Mouse (Mus musculus): Measurements from ENCODE around the gene Gtf2a1. TPM values are rescaled to one million over a fixed set of nuclear protein-coding genes. Genes with fewer than 3 reads are reported as not detected.

The Gtf2a1 gene
- polyA plus RNA-seq, 1 experiment from 2014 or later, result 45.5 TPM

GRCm38 (mm10) chr12:91523626-91524025 lies 66.7 kb downstream of the Gtf2a1 start:
- Histone ChIP-seq H3K27me3 (replicated peaks) (no peaks in the 10 kb centered on the region), H3K36me3 (no peaks in the 10 kb centered on the region), H3K4me1 (replicated peaks) (no peaks in the 10 kb centered on the region), H3K4me2 (no peak overlapping the region), H3K4me3 (no peak overlapping the region), H3K9me3 (replicated peaks) (no peaks in the 10 kb centered on the region; the same call in 1 of the 2 replicates), H3K9ac (no peak overlapping the region), H3K27ac (ENCODE audit: poor library complexity, severe bottlenecking) (no peak overlapping the region)
- WGBS, result 60% methylated on average over 3 of the region's 3 CpGs
- no peak for ATAC-seq (ENCODE audit: insufficient number of reproducible peaks, low FRiP score)

- Histone ChIP-seq H3K4me2 (no peak overlapping the region), H3K9me3 (replicated peaks) (no peaks in the 10 kb centered on the region; the same call in 1 of the 2 replicates), H3K27ac (ENCODE audit: poor library complexity, severe bottlenecking) (no peak overlapping the region), H3K4me3 (no peak overlapping the region), H3K9ac (no peak overlapping the region), H3K36me3 (no peaks in the 10 kb centered on the region), H3K27me3 (replicated peaks) (no peaks in the 10 kb centered on the region), H3K4me1 (replicated peaks) (no peaks in the 10 kb centered on the region)
- ATAC-seq (ENCODE audit: insufficient number of reproducible peaks, low FRiP score), result no peak
- 66% methylated on average over 3 of the region's 3 CpGs for WGBS
These were observed 72.5 kb downstream of the Gtf2a1 start for GRCm38 (mm10) chr12:91517808-91518207.

- no peaks in the 10 kb centered on the region for H3K9me3 ChIP-seq (replicated peaks)
- ATAC-seq (ENCODE audit: insufficient number of reproducible peaks, low FRiP score), result no peak
- 74% methylated on average over 6 of the region's 6 CpGs for WGBS
These were observed 76.3 kb downstream of the Gtf2a1 start for GRCm38 (mm10) chr12:91513980-91514379.

GRCm38 (mm10) chr12:91511766-91512165 lies 78.5 kb downstream of the Gtf2a1 start:
- no peak for ATAC-seq (ENCODE audit: insufficient number of reproducible peaks, low FRiP score)
- no peaks in the 10 kb centered on the region for H3K36me3 ChIP-seq
- no peaks in the 10 kb centered on the region for H3K27me3 ChIP-seq (replicated peaks)
- H3K4me1 ChIP-seq (replicated peaks), result no peaks in the 10 kb centered on the region
- H3K9ac ChIP-seq, result no peak overlapping the region
- no peak overlapping the region for H3K27ac ChIP-seq (ENCODE audit: poor library complexity, severe bottlenecking)
- no peak overlapping the region for H3K4me3 ChIP-seq
- no peak overlapping the region for H3K4me2 ChIP-seq
- 73% methylated on average over 3 of the region's 3 CpGs for WGBS
- no peaks in the 10 kb centered on the region for H3K9me3 ChIP-seq (replicated peaks)

More at GRCm38 (mm10) chr12:91513980-91514379, 76.3 kb downstream of the Gtf2a1 start:
- H3K27ac ChIP-seq (ENCODE audit: poor library complexity, severe bottlenecking), result no peak overlapping the region
- no peaks in the 10 kb centered on the region for H3K4me1 ChIP-seq (replicated peaks)
- no peaks in the 10 kb centered on the region for H3K27me3 ChIP-seq (replicated peaks)
- H3K36me3 ChIP-seq, result no peaks in the 10 kb centered on the region
- no peak overlapping the region for H3K9ac ChIP-seq
- no peak overlapping the region for H3K4me2 ChIP-seq
- no peak overlapping the region for H3K4me3 ChIP-seq

Other genes starting within 250 kb of the Gtf2a1 start
- gene Cep128, start 206.1 kb downstream of the Gtf2a1 start, polyA plus RNA-seq (2016; fragmentation: Nextera tagmentation; extraction: Ambion mirVana), result 6.1 and 6.8 TPM in 2 replicates
- gene Tshr, start 205.9 kb downstream of the Gtf2a1 start, polyA plus RNA-seq (2016; fragmentation: Nextera tagmentation; extraction: Ambion mirVana), result 0.08 TPM in 1 of 2 replicates, not detected in the other
- gene Ston2, start 197.9 kb upstream of the Gtf2a1 start, polyA plus RNA-seq (2016; fragmentation: Nextera tagmentation; extraction: Ambion mirVana), result 4.9 and 7.1 TPM in 2 replicates

All from heart, embryonic 12.5 days (tissue).